Mouse (Mus musculus) gastrocnemius, postnatal 25 days (tissue): Measurements from ENCODE around the gene Btbd10. TPM values are rescaled to one million over a fixed set of nuclear protein-coding genes. Genes with fewer than 3 reads are reported as not detected.

Experiments used
- DNase-seq: peaks from one replicate; pipeline ENCODE4 v3.0.0; 2022
- long read RNA-seq, 2 experiments: library from polyadenylated mRNA; stranded (forward); transcript quantifications; one replicate each; pipeline ENCODE4 v2.0.0; 2021
- total RNA-seq, 2 experiments: library from RNA; stranded (reverse); gene quantifications; 1 replicate in 1 of 2; 2 replicates in 1 of 2; pipeline ENCODE4 v1.2.3; 2021

Gene Btbd10
- 1 to 10 TPM; 5.7 to 6.1 TPM for total RNA-seq
- long read RNA-seq, experiment 1, partial matches to known transcripts, result 0 of 7 reads
- long read RNA-seq, experiment 1, other reads (novel, unspliced or antisense), result 7 of 7 reads
- long read RNA-seq, experiment 2, partial matches to known transcripts, result 1 of 9 reads
- long read RNA-seq, experiment 2, other reads (novel, unspliced or antisense), result 5 of 9 reads

GRCm38 (mm10) chr7:113368746-113369619 is at the start of gene Btbd10:
Btbd10 (minus strand) TSS chr7:113369392.
- peak; percentile 96 for DNase-seq

GRCm38 (mm10) chr7:113416536-113416935 is 47.3 kb upstream of the Btbd10 start:
- DNase-seq, result no peak

GRCm38 (mm10) chr7:113415256-113415655 is 46.1 kb upstream of the Btbd10 start:
- no peak for DNase-seq

GRCm38 (mm10) chr7:113408712-113409111 is 39.5 kb upstream of the Btbd10 start:
- DNase-seq, result no peak

GRCm38 (mm10) chr7:113398083-113398482 is 28.9 kb upstream of the Btbd10 start:
- DNase-seq, result no peak

GRCm38 (mm10) chr7:113396661-113397060 is 27.5 kb upstream of the Btbd10 start:
- no peak for DNase-seq

GRCm38 (mm10) chr7:113391619-113392018 is 22.4 kb upstream of the Btbd10 start:
- no peak for DNase-seq

GRCm38 (mm10) chr7:113388470-113388869 is 19.3 kb upstream of the Btbd10 start, which contains the start of gene Pth:
Pth (minus strand) TSS chr7:113388570.
- DNase-seq, result no peak

- DNase-seq, result peak; percentile 64
Observed at GRCm38 (mm10) chr7:113377875-113378658, 8.9 kb upstream of the Btbd10 start.

- DNase-seq, result no peak
Observed at GRCm38 (mm10) chr7:113372682-113373081, 3.5 kb upstream of the Btbd10 start.

- DNase-seq, result peak; percentile 66
Observed at GRCm38 (mm10) chr7:113369620-113370340, 588 bp upstream of the Btbd10 start.

- no peak for DNase-seq
Observed at GRCm38 (mm10) chr7:113367440-113367839, 1.8 kb downstream of the Btbd10 start.

GRCm38 (mm10) chr7:113349089-113349488 is 20.1 kb downstream of the Btbd10 start:
- no peak for DNase-seq

GRCm38 (mm10) chr7:113347694-113348093 is 21.5 kb downstream of the Btbd10 start:
- DNase-seq, result no peak

- peak; percentile 10 for DNase-seq
Observed at GRCm38 (mm10) chr7:113347271-113347670, 21.9 kb downstream of the Btbd10 start.

- no peak for DNase-seq
Observed at GRCm38 (mm10) chr7:113335250-113335649, 33.9 kb downstream of the Btbd10 start.

GRCm38 (mm10) chr7:113334036-113334435 is 35.2 kb downstream of the Btbd10 start:
- no peak for DNase-seq

- DNase-seq, result no peak
Observed at GRCm38 (mm10) chr7:113320128-113320527, 49.1 kb downstream of the Btbd10 start.

GRCm38 (mm10) chr7:113311784-113312183 is 57.4 kb downstream of the Btbd10 start:
- DNase-seq, result no peak

GRCm38 (mm10) chr7:113310136-113310535 is 59.1 kb downstream of the Btbd10 start:
- DNase-seq, result no peak

GRCm38 (mm10) chr7:113297813-113298212 is 71.4 kb downstream of the Btbd10 start:
- no peak for DNase-seq
